Mouse (Mus musculus) liver, embryonic 15.5 days (tissue): Measurements from ENCODE around the gene Osbp2. TPM values are rescaled to one million over a fixed set of nuclear protein-coding genes. Genes with fewer than 3 reads are reported as not detected.

Experiments used
- ATAC-seq: fragments of 200-750 bp; cut with Nextera tagmentation; 2 replicates; pipeline ENCODE4 v1.8.0; 2017; ENCODE audit warnings: moderate number of reproducible peaks, mild to moderate bottlenecking, moderate library complexity; ENCODE audit not compliant: insufficient read depth
- H3K27ac ChIP-seq: fragments of 300-500 bp; sonication (generic); replicated peaks from 2 replicates; pipeline ENCODE4 v1.5.1; 2015; ENCODE audit warnings: mild to moderate bottlenecking, inconsistent platforms
- H3K27me3 ChIP-seq: fragments of 300-500 bp; sonication (generic); 2 replicates; pipeline ENCODE4 v1.6.1; 2015; ENCODE audit warnings: mild to moderate bottlenecking, inconsistent platforms
- H3K36me3 ChIP-seq: fragments of 300-500 bp; sonication (generic); replicated peaks from 2 replicates; pipeline ENCODE4 v1.6.1; 2015; ENCODE audit warnings: moderate library complexity, mild to moderate bottlenecking, inconsistent platforms
- H3K4me1 ChIP-seq: fragments of 300-500 bp; sonication (generic); replicated peaks from 2 replicates; pipeline ENCODE4 v1.6.1; 2015; ENCODE audit warnings: inconsistent platforms
- H3K4me2 ChIP-seq: fragments of 300-500 bp; sonication (generic); 2 replicates; pipeline ENCODE4 v1.6.1; 2015; ENCODE audit warnings: moderate library complexity, mild to moderate bottlenecking, inconsistent platforms
- H3K4me3 ChIP-seq: fragments of 300-500 bp; sonication (generic); replicated peaks from 2 replicates; pipeline ENCODE4 v1.5.1; 2015; ENCODE audit warnings: mild to moderate bottlenecking, inconsistent platforms
- H3K9ac ChIP-seq: fragments of 300-500 bp; sonication (generic); 2 replicates; pipeline ENCODE4 v1.6.1; 2015; ENCODE audit warnings: moderate library complexity, mild to moderate bottlenecking, inconsistent platforms
- H3K9me3 ChIP-seq: fragments of 300-500 bp; sonication (generic); replicated peaks from 2 replicates; pipeline ENCODE4 v1.6.1; 2016; ENCODE audit warnings: inconsistent platforms
- WGBS: fragments of 180-500 bp; shearing (Covaris S2); methylation state at CpG from one replicate; pipeline ENCODE4 v1.1.7; 2015; ENCODE audit warnings: mixed read lengths; ENCODE audit not compliant: insufficient replicate concordance; 5-methylcytosine and 5-hydroxymethylcytosine counted together
- polyA plus RNA-seq: library from polyadenylated mRNA; unstranded; fragments of >200 nt; fragmentation: Nextera tagmentation; extraction: Ambion mirVana; gene quantifications from 2 replicates; pipeline ENCODE4 v1.2.1, GENCODE M21; 2015

The Osbp2 gene
- polyA plus RNA-seq, 1 experiment from 2014 or later: 0.09 TPM

- Histone ChIP-seq H3K9ac (no peak overlapping the region), H3K27ac (no peak overlapping the region), H3K9me3 (no peaks in the 10 kb centered on the region), H3K36me3 (no peaks in the 10 kb centered on the region), H3K4me3 (no peak overlapping the region), H3K4me1 (peaks cover 13% of the 10 kb centered on the region), H3K27me3 (no peaks in the 10 kb centered on the region), H3K4me2 (no peak overlapping the region)
- WGBS: 76% methylated on average over 1 of the region's 1 CpGs
- no peak for ATAC-seq
These were observed 32.2 kb upstream of the Osbp2 start for GRCm38 (mm10) chr11:3895933-3896332.

- WGBS: 9% methylated on average over 10 of the region's 10 CpGs
- Histone ChIP-seq H3K4me3 (peak overlapping the region; percentile 50), H3K36me3 (no peaks in the 10 kb centered on the region), H3K4me1 (peaks cover 13% of the 10 kb centered on the region), H3K9me3 (no peaks in the 10 kb centered on the region), H3K27ac (no peak overlapping the region), H3K4me2 (peak overlapping the region; percentile 73), H3K9ac (0 out of 2 replicates have a peak overlapping the region, but pooled peaks have one; percentile 21), H3K27me3 (no peaks in the 10 kb centered on the region)
- ATAC-seq: no peak
These were observed 31.8 kb upstream of the Osbp2 start for GRCm38 (mm10) chr11:3895458-3895857.

GRCm38 (mm10) chr11:3894406-3895281 is 30.9 kb upstream of the Osbp2 start, which contains the start of the genes 4921536K21Rik and Dusp18:
Gene 4921536K21Rik (minus strand): TSS chr11:3895098.
Gene Dusp18 (plus strand): TSS chr11:3895240.
- Histone ChIP-seq H3K9ac (0 out of 2 replicates have a peak within 1 kb of the TSS, but pooled peaks have one; percentile 21), H3K27ac (no peak within 1 kb of the TSS), H3K4me2 (peak within 1 kb of the TSS; percentile 73), H3K9me3 (no peaks in the 10 kb centered on the region), H3K27me3 (no peaks in the 10 kb centered on the region; the same call in 1 of the 2 replicates), H3K4me1 (peaks cover 13% of the 10 kb centered on the region), H3K4me3 (peak within 1 kb of the TSS; percentile 50), H3K36me3 (no peaks in the 10 kb centered on the region)
- peak; percentile 87 for ATAC-seq
- 6% methylated on average over 46 of the region's 46 CpGs for WGBS

- Histone ChIP-seq H3K27me3 (no peaks in the 10 kb centered on the region; the same call in 1 of the 2 replicates), H3K9ac (no peak overlapping the region), H3K9me3 (no peaks in the 10 kb centered on the region), H3K4me2 (no peak overlapping the region), H3K27ac (no peak overlapping the region), H3K36me3 (no peaks in the 10 kb centered on the region), H3K4me3 (no peak overlapping the region), H3K4me1 (peaks cover 13% of the 10 kb centered on the region)
- WGBS: 56% methylated on average over 6 of the region's 6 CpGs
- no peak for ATAC-seq
These were observed 30.3 kb upstream of the Osbp2 start for GRCm38 (mm10) chr11:3893970-3894369.

GRCm38 (mm10) chr11:3887331-3887730 is 23.6 kb upstream of the Osbp2 start:
- WGBS: 34% methylated on average over 5 of the region's 5 CpGs
- H3K4me1 ChIP-seq: peaks cover 16% of the 10 kb centered on the region
- peak; percentile 80 for ATAC-seq
- H3K36me3 ChIP-seq: no peaks in the 10 kb centered on the region
- H3K4me2 ChIP-seq: no peak overlapping the region; the same call in 1 of the 2 replicates
- H3K4me3 ChIP-seq: no peak overlapping the region
- no peak overlapping the region for H3K9ac ChIP-seq
- H3K27me3 ChIP-seq: peaks cover 12% of the 10 kb centered on the region
- no peak overlapping the region for H3K27ac ChIP-seq
- H3K9me3 ChIP-seq: no peaks in the 10 kb centered on the region

- Histone ChIP-seq H3K4me1 (peaks cover 16% of the 10 kb centered on the region), H3K4me3 (no peak overlapping the region), H3K27me3 (peaks cover 24% of the 10 kb centered on the region), H3K9ac (no peak overlapping the region), H3K9me3 (no peaks in the 10 kb centered on the region), H3K27ac (no peak overlapping the region), H3K4me2 (no peak overlapping the region), H3K36me3 (no peaks in the 10 kb centered on the region)
- 63% methylated on average over 3 of the region's 3 CpGs for WGBS
- ATAC-seq: no peak
These were observed 20.0 kb upstream of the Osbp2 start for GRCm38 (mm10) chr11:3883711-3884110.

- H3K4me3 ChIP-seq: no peak overlapping the region
- H3K9ac ChIP-seq: no peak overlapping the region
- no peak overlapping the region for H3K27ac ChIP-seq
- H3K4me1 ChIP-seq: no peaks in the 10 kb centered on the region
- H3K36me3 ChIP-seq: no peaks in the 10 kb centered on the region
- no peak overlapping the region for H3K4me2 ChIP-seq
- 36% methylated on average over 2 of the region's 2 CpGs for WGBS
- peaks cover 21% of the 10 kb centered on the region for H3K27me3 ChIP-seq
- ATAC-seq: no peak
- H3K9me3 ChIP-seq: no peaks in the 10 kb centered on the region
These were observed 16.1 kb upstream of the Osbp2 start for GRCm38 (mm10) chr11:3879836-3880235.

GRCm38 (mm10) chr11:3878660-3879059 is 15.0 kb upstream of the Osbp2 start:
- WGBS: 54% methylated on average over 7 of the region's 7 CpGs

GRCm38 (mm10) chr11:3876419-3876818 is 12.7 kb upstream of the Osbp2 start:
- no peak for ATAC-seq
- Histone ChIP-seq H3K4me3 (no peak overlapping the region), H3K4me1 (no peaks in the 10 kb centered on the region), H3K9me3 (no peaks in the 10 kb centered on the region), H3K36me3 (no peaks in the 10 kb centered on the region), H3K27ac (no peak overlapping the region), H3K9ac (no peak overlapping the region), H3K27me3 (peaks cover 7% of the 10 kb centered on the region), H3K4me2 (no peak overlapping the region)
- 50% methylated on average over 6 of the region's 6 CpGs for WGBS

More at GRCm38 (mm10) chr11:3878660-3879059, 15.0 kb upstream of the Osbp2 start:
- Histone ChIP-seq H3K4me2 (no peak overlapping the region), H3K9me3 (no peaks in the 10 kb centered on the region), H3K4me1 (no peaks in the 10 kb centered on the region), H3K27me3 (peaks cover 21% of the 10 kb centered on the region), H3K4me3 (no peak overlapping the region), H3K36me3 (no peaks in the 10 kb centered on the region), H3K9ac (no peak overlapping the region), H3K27ac (no peak overlapping the region)
- no peak for ATAC-seq

- Histone ChIP-seq H3K4me3 (peak overlapping the region; percentile 49; the same call in 1 of the 2 replicates), H3K4me2 (peak overlapping the region; percentile 76), H3K4me1 (peaks cover 11% of the 10 kb centered on the region), H3K9me3 (no peaks in the 10 kb centered on the region), H3K27me3 (peaks cover 52% of the 10 kb centered on the region), H3K9ac (no peak overlapping the region), H3K36me3 (no peaks in the 10 kb centered on the region), H3K27ac (no peak overlapping the region)
- 32% methylated on average over 6 of the region's 6 CpGs for WGBS
- ATAC-seq: no peak
These were observed 640 bp upstream of the Osbp2 start for GRCm38 (mm10) chr11:3864343-3864742.

- H3K4me3 ChIP-seq: peak overlapping the region; percentile 49; the same call in 1 of the 2 replicates
- peaks cover 11% of the 10 kb centered on the region for H3K4me1 ChIP-seq
- no peaks in the 10 kb centered on the region for H3K9me3 ChIP-seq
- no peak overlapping the region for H3K9ac ChIP-seq
- H3K27ac ChIP-seq: no peak overlapping the region
- H3K4me2 ChIP-seq: peak overlapping the region; percentile 76
- ATAC-seq: no peak
- H3K36me3 ChIP-seq: no peaks in the 10 kb centered on the region
- WGBS: 59% methylated on average over 19 of the region's 19 CpGs
- peaks cover 52% of the 10 kb centered on the region for H3K27me3 ChIP-seq
These were observed 846 bp downstream of the Osbp2 start for GRCm38 (mm10) chr11:3862661-3863453.
